Mouse (Mus musculus) mesoderm, embryonic 11.5 days (tissue): ENCODE data around the gene Ace3.

ENCODE experiments used
- DNase-seq: peaks from one replicate; pipeline ENCODE4 v3.0.0-alpha.2; 2012; ENCODE audit warnings: low read depth, low spot score

Ace3 gene

DNA sequence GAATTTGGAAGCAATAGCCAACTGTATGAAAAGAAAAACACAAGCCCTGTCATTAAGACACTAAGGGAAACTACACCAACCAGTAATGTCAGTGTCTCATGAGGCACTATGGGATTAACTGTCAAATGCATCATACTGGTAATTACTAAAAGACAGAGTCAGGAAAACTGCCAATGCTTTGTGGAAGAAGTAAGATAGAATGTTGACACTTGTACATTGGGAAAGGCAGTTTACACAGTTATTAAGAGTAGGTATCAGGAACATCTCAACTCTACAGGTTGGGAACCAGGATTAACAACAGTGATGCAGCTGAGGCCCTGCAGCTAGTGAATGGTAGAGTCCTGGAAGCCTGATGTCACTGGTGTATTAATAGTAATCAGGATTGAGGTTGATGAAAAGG lies 49.9 kb downstream of the Ace3 start:
- no peak for DNase-seq

DNA sequence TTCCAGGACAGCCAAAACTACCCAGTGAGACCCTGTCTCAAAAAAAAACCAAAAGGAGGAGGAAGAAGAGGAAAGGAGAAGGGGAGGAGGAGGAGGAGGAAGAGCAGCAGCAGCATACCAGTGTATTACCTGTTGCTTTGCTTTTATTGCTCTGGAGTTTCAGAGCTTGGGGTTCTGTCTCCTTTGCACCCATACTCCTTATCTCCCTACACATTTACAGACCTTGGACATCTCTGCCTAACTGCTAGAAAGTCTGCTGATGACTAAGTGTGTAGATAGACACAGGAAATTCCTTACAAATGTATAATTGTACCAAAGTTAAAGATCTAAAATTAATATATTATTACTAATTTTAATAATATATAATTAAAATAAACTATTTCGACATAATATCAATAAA lies 50.8 kb downstream of the Ace3 start:
- DNase-seq: no peak

DNA sequence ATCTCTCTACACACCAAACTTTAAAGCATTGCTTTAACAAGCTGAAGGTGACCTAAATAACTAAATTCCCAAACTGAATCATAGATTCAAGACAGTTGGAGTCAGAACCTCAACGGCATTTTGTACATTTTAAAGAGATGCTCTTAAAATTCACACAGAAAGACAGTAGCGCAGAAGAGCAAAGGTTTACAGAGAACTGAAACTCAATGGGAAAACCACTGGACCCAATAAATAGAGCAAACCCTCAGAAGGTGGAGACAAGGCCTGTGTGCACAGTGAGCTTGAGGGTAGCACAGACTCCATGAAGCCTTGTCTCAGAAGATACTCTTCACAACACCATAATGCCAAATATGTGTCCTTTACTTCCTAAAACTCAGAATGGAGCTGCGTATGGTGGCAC lies 51.3 kb downstream of the Ace3 start:
- no peak for DNase-seq

DNA sequence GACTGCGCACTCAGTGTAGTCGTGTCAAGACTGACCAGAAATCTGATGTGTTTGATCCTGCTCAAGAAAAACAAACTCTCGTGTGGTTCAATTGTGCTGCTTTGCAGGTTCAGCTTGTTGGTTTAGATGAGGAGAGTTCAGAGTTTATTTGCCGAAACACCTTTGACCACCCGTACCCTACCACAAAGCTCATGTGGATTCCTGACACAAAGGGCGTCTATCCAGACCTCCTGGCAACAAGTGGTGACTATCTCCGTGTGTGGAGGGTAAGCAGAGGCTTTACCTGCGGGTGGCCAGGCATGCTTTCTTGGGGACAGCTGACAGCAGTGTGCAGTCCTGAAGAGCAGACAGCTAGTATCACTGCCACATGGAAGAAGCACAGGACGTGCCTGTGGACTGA lies 52.1 kb downstream of the Ace3 start:
- no peak for DNase-seq

DNA sequence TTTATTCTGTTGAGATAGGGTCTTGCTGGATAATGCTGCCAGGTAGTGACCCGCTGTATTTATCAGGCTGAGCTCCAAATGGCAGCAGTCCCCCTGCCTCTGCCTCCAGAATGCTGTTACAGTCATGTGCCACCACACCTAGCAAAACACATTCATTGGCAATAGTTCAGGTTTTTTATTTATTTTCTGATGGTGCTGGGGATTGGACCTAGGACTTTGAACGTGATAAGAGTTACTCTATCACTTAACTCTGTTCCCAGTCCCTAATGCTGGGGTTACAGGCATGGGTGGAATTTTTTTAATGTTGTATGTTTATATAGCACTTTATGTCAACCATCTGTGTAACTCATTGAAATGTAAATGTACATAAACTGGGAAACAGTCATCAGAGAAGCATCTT lies 59.4 kb downstream of the Ace3 start:
- no peak for DNase-seq

DNA sequence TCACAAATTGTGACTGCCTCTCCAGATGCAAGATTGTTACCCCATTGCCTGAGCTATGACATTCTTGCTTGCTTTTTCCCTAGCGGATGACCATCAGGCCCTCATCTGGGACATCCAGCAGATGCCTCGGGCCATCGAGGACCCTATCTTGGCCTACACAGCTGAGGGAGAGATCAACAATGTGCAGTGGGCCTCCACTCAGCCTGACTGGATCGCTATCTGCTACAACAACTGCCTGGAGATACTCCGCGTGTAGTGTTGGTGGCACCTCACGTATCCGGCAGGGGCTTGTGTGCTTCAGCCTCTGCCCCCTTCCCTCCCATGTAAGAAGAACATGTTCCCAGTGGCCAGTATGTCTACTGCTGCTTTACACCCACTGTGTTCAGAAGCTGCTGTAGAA lies 60.1 kb downstream of the Ace3 start:
- DNase-seq: no peak
